Mouse (Mus musculus) spleen, adult 2 months (tissue): Measurements from ENCODE around the gene Arhgef10l. TPM values are rescaled to one million over a fixed set of nuclear protein-coding genes. Genes with fewer than 3 reads are reported as not detected.

ENCODE experiments used
- DNase-seq, 2 experiments: peaks; one replicate each; pipeline versions ENCODE4 v3.0.0 to v3.0.0-alpha.2; 2012 to 2021; ENCODE audit warnings: low spot score in 2 of 2, low read depth in 1 of 2
- H3K27ac ChIP-seq: fragments of 200-500 bp; 2 replicates; pipeline ENCODE4 v1.5.1; 2012; ENCODE audit warnings: low read length, inconsistent platforms; ENCODE audit not compliant: insufficient read depth
- H3K27me3 ChIP-seq: fragments of 200-500 bp; 2 replicates; pipeline ENCODE4 v1.6.1; 2012; ENCODE audit warnings: mild to moderate bottlenecking, moderate library complexity, low read length, inconsistent platforms; ENCODE audit not compliant: control insufficient read depth, insufficient read depth
- H3K36me3 ChIP-seq: fragments of 200-500 bp; 2 replicates; pipeline ENCODE4 v1.6.1; 2012; ENCODE audit warnings: mild to moderate bottlenecking, low read length, inconsistent platforms; ENCODE audit not compliant: control insufficient read depth, insufficient read depth
- H3K4me1 ChIP-seq: fragments of 200-500 bp; 2 replicates; pipeline ENCODE4 v1.6.1; 2011; ENCODE audit warnings: inconsistent platforms; ENCODE audit not compliant: control insufficient read depth, insufficient read depth, insufficient read length
- H3K4me3 ChIP-seq: fragments of 200-500 bp; 2 replicates; pipeline ENCODE4 v1.5.1; 2011; ENCODE audit warnings: mild to moderate bottlenecking, inconsistent platforms; ENCODE audit not compliant: insufficient read depth, insufficient read length; ENCODE audit errors: extremely low read depth
- CTCF ChIP-seq: fragments of 200-500 bp; IDR thresholded peaks from 2 replicates; pipeline ENCODE4 v1.5.1; 2011; ENCODE audit warnings: mild to moderate bottlenecking, inconsistent platforms; ENCODE audit not compliant: insufficient read depth, insufficient read length, insufficient replicate concordance; ENCODE audit errors: extremely low read depth
- POLR2A ChIP-seq: fragments of 200-500 bp; IDR thresholded peaks from 2 replicates; pipeline ENCODE4 v1.6.1; 2011; ENCODE audit warnings: low read depth, low read length, inconsistent platforms
- WGBS: fragments of 180-500 bp; shearing (Covaris S2); methylation state at CpG from one replicate; pipeline ENCODE4 v1.1.7; 2018; 5-methylcytosine and 5-hydroxymethylcytosine counted together
- polyA plus RNA-seq: library from polyadenylated mRNA; depleted of rRNA; stranded (reverse); fragments of >200 nt; gene quantifications from 2 replicates; pipeline ENCODE4 v1.2.3, GENCODE M21; 2012

Arhgef10l gene
- polyA plus RNA-seq, 1 experiment = 7.9 TPM

DNA sequence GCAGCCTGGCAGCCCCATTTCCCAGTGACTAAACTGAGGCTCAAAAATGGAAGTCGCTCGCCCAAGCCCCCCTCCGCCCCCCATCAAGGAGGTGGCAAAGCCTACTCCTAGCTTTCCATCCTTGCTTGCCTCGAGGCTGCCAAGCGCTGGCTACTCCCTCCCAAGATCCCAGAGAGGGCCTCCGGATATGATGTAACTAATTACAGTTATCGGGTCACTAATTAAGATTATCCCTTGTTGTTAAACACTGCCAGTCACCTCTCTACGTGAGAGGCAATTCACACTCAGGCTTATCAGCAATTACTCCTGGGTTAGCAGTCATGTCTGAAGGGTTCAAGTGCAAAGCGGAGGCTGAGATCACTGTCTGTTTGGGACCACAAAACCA lies 16.6 kb downstream of the Arhgef10l start:
- DNase-seq = no peak
- TF ChIP-seq POLR2A (no peak), CTCF (no peak)
- Histone ChIP-seq H3K27ac (no peak overlapping the region), H3K36me3 (no peaks in the 10 kb centered on the region), H3K27me3 (peaks cover 3% of the 10 kb centered on the region; the same call in 1 of the 2 replicates), H3K4me3 (no peak overlapping the region), H3K4me1 (peaks cover 3% of the 10 kb centered on the region; the same call in 1 of the 2 replicates)
- WGBS = 80% methylated on average over 9 of the region's 9 CpGs

DNA sequence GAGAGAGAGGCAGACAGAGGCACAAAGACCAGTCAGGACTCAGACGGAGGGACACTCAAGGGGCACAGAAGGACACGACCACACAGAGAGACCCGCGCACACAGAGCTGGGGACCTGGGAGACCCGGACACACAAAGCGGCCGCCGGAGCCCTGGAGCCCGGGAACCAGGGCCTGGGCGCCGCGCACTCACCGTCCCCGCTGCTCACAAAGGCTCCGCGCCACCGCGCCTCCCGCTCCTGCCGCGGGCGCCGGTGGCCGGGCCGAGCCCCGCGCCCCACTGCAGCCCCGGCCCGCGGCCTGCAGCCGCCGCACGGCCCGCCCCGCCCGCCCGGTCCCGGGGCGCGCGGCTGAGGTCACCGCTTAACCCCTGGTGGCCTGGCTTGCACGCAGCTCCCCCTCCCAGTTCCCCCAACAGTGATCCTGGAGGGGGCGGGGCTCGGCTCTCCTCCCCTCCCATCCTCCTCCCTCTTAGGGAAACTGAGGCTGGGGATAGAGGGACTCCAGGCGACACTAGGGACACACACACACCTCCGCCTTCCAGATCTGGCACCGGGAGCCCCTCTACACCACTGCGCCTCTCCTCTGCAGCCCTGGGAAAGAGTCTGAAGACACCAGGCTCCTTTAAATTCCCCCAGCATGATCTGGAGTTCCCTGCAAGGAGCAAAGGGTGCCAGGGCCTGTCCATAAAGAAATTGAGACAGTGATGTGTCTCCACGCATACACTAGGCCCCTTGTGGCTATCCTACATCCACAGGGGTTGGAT lies 17.2 kb downstream of the Arhgef10l start:
- Histone ChIP-seq H3K4me1 (peaks cover 3% of the 10 kb centered on the region; the same call in 1 of the 2 replicates), H3K27me3 (peaks cover 3% of the 10 kb centered on the region; the same call in 1 of the 2 replicates), H3K4me3 (peak overlapping the region; percentile 31; the same call in 1 of the 2 replicates), H3K27ac (0 out of 2 replicates have a peak overlapping the region, but pooled peaks have one; percentile 16), H3K36me3 (no peaks in the 10 kb centered on the region)
- no peak for DNase-seq
- 6% methylated on average over 41 of the region's 50 CpGs for WGBS
- TF ChIP-seq POLR2A = no peak
- no peak for TF ChIP-seq CTCF

DNA sequence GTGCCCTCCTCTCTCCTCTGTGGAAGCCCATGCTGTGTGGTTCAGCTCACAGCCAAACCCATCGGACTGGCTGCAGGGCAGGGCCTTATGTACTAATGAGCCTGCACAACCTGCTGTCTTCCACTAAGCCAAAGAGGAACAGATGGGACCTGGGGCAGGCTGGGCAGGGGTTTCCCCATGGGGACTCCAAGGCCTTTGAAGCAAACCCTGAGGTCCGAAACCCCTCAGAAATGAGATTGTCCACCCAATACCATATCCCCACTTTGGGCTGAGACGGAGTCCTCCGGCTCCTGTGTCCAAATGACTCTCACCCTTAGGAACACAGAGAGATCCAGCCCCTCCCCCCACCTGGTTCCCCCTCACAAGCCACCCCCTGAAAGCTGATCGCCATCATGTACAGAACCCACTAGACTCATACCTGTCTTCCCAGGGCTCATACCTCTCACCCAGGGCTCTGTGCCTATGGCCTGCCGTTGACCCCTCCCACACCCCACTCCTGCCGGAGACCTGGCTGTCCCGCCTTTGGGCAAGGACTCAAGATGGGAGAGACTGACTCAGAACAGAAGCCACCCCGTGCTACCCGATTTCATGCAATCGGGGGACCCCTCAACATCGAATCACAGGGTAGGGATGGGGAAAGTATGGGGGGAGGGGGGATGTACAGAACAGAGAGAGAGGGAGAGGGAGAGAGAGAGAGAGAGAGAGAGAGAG lies 17.9 kb downstream of the Arhgef10l start:
- no peak overlapping the region for H3K27ac ChIP-seq
- peaks cover 3% of the 10 kb centered on the region; the same call in 1 of the 2 replicates for H3K27me3 ChIP-seq
- TF ChIP-seq POLR2A (no peak), CTCF (no peak)
- DNase-seq = no peak
- H3K4me3 ChIP-seq = peak overlapping the region; percentile 9; the same call in 1 of the 2 replicates
- H3K36me3 ChIP-seq = no peaks in the 10 kb centered on the region
- H3K4me1 ChIP-seq = peaks cover 3% of the 10 kb centered on the region; the same call in 1 of the 2 replicates
- 20% methylated on average over 12 of the region's 12 CpGs for WGBS

DNA sequence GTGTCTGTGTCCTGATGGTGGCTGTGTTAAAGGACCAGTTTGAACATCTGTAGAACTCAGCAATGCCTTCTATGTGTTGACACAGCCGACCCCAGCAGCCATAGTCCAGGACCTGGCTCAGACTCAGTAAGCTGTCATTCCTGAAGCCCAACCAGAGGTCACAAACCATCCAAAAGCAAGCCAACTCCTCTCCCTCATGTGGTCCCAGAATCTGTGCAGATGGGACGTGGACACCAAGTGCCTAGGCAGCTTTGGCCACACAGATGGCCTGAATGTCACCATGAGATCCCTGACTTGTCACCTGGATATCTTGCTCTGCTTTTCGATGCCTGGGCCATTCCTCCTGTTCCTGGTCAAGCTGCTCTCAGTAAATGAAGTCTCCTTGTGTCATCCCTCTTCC lies 20.2 kb downstream of the Arhgef10l start:
- no peak overlapping the region for H3K27ac ChIP-seq
- DNase-seq = no peak
- H3K4me3 ChIP-seq = no peak overlapping the region
- no peaks in the 10 kb centered on the region for H3K36me3 ChIP-seq
- H3K4me1 ChIP-seq = peaks cover 3% of the 10 kb centered on the region; the same call in 1 of the 2 replicates
- 78% methylated on average over 3 of the region's 3 CpGs for WGBS
- H3K27me3 ChIP-seq = peaks cover 3% of the 10 kb centered on the region; the same call in 1 of the 2 replicates
- no peak for TF ChIP-seq CTCF
- TF ChIP-seq POLR2A = no peak

DNA sequence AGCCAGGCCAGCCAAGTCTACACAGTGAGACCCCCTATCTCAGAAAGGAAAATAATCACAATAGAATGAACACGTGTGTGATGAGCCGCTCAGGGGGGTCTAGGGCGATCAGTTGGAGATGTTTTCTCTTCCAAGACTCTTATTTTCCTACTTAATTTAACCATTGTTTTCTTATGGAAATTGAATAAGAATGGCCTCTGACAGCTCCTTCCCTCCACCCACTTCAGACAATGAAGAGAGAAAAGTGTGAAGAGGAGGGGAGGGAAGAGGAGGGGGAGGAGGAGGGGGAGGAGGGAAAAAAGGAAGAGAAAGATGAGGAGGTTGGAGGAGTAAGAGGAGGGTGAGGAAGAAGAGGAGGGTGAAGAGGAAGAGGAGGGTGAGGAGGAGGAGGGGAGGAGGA lies 21.1 kb downstream of the Arhgef10l start:
- WGBS = 87% methylated on average over 3 of the region's 3 CpGs
- H3K27me3 ChIP-seq = peaks cover 3% of the 10 kb centered on the region; the same call in 1 of the 2 replicates
- no peak for DNase-seq
- no peak overlapping the region for H3K4me3 ChIP-seq
- no peak overlapping the region for H3K27ac ChIP-seq
- peaks cover 3% of the 10 kb centered on the region; the same call in 1 of the 2 replicates for H3K4me1 ChIP-seq
- no peaks in the 10 kb centered on the region for H3K36me3 ChIP-seq
- TF ChIP-seq CTCF = no peak
- no peak for TF ChIP-seq POLR2A

DNA sequence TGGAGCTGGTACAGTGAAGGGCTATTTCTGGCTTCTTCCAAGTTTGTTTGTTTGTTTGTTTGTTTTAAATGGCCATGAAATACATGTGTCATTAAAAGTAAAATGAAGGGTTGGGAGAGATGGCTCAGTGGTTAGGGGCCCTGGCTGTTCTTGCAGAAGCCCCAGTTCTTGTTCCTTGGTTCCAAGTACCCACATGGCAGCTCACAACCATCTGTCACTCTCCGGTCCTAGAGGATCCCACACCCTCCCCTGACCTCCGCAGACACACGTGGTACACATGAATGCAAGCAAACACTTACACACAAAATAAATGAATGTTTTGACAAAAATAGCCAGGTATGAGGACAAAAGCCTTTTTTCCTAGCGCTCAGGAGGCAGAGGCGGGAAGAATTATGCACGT lies 21.5 kb downstream of the Arhgef10l start:
- no peak for DNase-seq
- Histone ChIP-seq H3K27me3 (peaks cover 3% of the 10 kb centered on the region; the same call in 1 of the 2 replicates), H3K27ac (no peak overlapping the region), H3K4me1 (peaks cover 3% of the 10 kb centered on the region; the same call in 1 of the 2 replicates), H3K36me3 (no peaks in the 10 kb centered on the region), H3K4me3 (no peak overlapping the region)
- 91% methylated on average over 6 of the region's 6 CpGs for WGBS
- no peak for TF ChIP-seq CTCF
- TF ChIP-seq POLR2A = no peak

DNA sequence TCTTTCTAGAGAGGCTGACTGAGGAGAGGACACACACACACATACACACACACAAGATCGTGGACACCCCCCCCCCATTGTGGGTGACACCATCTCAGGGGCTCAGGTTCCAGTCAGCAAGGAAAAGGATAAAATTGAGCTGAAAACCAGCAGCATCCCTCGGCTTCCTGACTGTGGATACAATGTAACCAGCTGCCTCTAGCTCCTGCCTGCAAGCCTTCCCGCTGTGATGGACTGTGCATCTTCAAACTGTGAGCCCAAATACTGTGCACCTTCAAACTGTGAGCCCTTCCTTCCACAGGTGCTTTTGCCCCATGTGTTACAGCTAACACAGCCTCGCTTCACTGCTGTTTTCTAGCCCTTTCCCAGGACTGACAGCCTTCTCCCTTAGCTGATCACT lies 23.4 kb downstream of the Arhgef10l start:
- Histone ChIP-seq H3K27me3 (no peaks in the 10 kb centered on the region), H3K36me3 (no peaks in the 10 kb centered on the region), H3K4me1 (no peaks in the 10 kb centered on the region), H3K27ac (no peak overlapping the region), H3K4me3 (no peak overlapping the region)
- DNase-seq = no peak
- WGBS = 83% methylated on average over 4 of the region's 4 CpGs
- no peak for TF ChIP-seq CTCF
- TF ChIP-seq POLR2A = no peak
